Mouse (Mus musculus): ENCODE data around the gene Zfp184.

The Zfp184 gene

DNA sequence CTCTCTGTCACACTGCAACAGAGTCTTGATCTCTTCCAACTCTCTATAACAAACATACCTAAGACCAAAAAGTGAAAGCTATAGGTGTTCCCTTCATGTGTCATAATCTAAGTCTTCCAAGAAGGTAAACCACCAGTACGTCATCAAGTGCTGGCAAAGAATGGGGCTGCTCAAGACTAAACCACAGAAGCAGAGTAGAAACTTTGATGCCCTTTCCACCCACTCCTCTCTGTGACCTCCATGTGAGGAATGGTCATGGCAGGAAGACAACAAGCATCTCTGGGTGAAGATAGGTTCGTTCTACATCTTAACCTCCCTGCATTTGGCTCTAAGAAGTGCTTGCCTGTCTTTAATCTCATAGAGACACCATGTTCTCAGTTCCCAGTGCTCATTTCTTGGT, 39.6 kb downstream of the Zfp184 start:
- no peak for DNase-seq (ENCODE audit: low spot score in 2 of 2)

DNA sequence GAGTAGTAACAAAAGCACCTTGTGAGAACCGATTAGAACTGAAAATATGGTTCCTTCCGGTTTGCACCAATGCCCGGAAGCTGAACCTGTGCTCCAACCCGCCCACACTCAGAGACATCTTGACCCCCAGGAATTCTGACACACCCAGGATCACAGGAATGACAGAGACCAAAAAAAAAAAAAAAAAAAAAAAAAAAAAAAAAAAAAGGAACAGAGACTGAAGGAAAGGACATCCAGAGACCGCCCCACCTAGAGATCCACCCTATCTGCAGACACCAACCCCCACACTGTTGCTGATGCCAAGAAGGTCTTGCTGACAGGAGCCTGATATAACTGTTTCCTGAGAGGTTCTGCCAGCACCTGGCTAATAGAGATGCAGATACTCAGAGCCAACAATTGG, 47.7 kb downstream of the Zfp184 start:
- no peak for DNase-seq (ENCODE audit: low spot score in 2 of 2)

DNA sequence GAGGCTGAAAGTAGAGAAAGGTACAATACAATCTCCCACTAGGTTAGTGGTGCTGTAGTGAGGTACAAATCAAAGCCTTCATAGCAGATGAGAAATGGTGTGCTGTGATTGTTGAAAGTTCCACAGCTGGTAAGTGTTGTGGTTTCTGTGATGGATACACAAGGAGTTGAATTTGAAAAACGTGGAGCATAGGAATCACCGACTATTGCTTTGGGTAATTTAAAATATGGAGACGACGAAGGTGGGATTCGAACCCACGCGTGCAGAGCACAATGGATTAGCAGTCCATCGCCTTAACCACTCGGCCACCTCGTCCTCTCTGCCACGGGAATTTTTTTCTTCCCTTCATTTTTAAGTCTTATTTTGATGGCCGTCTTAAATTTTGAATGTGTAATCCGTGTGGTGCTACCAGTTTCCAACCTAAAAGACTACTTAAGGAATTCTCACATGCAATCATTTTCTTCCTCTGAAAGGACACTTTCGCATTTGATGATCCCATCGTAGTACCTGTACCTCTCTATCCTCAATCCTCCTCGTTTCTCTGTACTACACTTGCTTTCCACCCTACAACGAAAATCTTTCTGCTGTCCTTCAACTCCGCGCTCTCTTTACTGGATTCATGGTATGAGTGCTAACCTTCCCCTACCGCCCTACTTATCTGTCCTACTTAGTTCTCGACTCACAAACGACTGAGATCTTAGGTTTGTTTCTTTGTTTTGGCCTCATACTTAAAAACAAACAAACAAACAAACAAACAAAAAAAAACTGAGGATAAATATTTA, 49.3 kb downstream of the Zfp184 start:
- no peak for DNase-seq (ENCODE audit: low spot score in 2 of 2)

DNA sequence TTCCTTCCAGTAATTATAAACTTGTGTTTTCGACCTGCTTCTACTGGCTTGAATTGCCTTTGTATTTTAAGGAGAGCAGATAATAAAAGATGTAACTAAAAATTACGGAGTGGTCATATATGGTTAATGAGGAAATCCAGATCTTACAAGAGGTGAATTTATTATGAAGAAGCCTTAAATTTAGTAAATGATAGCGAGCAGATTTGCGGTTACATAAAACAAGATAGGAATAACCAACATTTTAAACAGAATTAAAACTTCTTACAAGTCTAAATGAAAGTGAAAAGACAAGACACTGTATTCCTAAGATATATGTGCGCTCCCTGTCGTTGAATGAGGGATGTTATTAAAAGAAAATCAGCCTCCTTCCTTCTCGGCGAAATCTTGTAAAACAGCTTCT, 50.0 kb downstream of the Zfp184 start:
- DNase-seq (ENCODE audit: low spot score in 2 of 2), result no peak

DNA sequence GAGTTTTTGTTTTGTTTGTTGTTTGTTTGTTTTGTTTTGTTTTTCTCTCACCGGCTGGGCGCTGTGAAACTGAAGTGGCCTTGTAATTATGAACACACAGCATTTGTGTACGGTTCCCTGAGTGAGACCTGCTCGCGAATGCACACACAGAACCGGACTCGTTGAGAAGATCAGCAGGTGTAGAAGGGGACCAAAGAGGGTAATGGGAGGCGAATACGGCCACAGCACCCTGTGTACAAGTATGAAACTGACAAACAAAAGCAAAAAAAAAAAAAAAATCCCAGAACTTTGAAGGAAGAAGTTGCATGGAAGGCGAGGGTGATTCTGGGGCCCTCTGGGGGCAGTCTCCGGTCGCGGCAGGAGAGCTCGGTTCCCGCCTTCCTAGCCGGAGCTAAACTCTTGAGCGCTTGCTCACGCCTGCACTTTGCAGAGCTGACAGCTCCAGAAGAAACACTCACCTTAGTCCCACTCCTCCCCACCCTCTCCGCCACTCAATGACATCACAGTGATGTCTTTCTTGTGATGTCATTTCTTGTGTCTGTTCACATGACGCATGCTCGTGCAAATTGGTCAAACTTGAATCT, 50.5 kb downstream of the Zfp184 start:
- no peak for DNase-seq (ENCODE audit: low spot score in 2 of 2)

DNA sequence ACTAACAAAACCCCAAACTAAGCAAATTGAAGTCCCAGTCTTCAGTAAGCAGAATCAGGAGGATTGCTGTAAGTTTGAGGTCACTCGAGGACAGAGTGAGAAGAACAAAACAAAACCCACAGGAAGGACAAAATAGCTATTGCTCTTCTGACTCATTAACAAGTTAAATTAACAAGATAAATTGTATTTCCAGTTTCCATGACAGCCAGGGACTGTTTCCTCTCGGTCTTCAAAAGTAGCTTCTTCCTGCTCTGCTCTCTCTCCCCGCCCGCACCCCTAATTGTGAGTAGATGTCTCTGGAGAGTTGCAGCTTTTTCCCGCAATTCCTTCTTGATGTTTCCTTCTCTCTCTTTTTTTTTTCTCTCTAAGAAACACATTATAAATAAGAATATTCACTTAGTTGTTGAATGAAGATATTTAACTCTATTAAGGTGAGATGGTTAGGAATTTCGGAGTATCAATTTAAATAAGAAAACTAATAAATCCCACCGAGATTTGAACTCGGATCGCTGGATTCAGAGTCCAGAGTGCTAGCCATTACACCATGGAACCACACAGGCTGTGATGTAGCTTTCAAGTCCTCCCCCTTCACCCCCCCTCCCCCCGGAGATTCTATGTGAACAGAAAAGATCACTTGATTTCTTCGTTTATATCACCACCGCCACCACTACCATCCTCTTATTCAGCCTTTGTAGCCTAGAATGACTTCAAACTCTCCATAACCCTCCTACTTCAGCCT, 51.4 kb downstream of the Zfp184 start:
- DNase-seq (ENCODE audit: low spot score in 2 of 2), result no peak

DNA sequence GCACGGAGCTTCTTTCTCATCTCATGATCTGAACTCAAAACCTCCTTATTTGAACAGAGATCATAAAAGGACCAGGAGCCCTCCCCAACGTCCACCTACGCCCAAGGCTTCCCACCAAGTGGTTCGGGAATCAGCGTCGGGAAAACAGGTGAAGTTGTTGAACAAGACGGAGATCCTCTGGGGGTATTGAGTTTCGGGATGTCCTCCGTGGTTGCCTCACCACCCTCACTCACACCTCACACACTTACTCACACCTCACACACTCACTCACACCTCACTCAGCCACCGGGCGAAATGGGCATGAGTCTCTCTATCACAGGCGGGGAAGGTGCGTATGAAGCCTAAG, 51.9 kb downstream of the Zfp184 start:
- no peak for DNase-seq (ENCODE audit: low spot score in 2 of 2)

DNA sequence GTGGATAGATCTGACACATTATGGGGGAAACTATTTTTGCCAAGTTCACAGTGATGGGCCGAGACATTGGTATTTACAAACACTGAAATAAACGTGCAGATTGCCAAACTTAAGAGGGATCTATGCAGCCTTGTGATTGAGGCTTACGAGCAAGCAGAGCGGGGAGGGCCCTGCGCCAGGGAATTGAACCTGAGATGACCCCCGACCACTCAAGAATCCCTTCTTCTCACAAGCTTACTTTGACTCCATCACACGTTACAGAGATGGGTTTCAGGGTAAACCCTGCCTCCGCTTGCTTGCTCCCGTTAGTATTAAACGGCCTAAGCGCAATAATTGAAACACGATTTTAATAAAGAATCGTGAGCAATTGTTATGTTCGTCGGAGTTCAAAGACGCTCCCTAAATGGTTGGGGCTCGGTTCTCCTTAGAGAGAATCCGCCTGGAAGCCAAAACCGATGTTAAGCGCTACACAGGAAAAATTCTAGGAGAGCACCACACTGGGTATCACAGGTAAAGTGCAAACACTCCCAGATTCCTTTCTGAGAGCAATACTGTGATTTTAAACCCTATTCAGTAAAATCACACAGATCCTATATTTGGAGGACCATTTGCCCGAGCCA, 52.4 kb downstream of the Zfp184 start:
- no peak for DNase-seq (ENCODE audit: low spot score in 2 of 2)

DNA sequence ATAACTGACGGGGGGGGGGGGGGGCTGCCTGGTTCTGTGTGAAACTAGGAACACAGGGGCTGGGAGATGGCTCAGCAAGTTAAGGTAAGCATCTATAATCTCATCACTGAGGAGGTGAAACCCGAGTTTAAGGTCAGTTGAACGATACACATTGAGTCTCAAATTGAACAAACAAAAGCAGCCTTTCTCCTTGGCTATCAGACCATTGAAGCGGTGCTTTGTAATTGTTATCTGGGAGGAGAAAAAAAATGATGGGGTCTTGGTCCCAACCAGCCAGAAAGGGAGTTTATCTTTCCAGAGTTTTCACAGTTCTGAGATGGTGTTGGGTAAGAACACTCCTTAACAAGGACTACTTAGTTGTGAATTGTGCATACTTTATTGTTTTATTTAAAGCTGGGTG, 52.9 kb downstream of the Zfp184 start:
- no peak for DNase-seq (ENCODE audit: low spot score in 2 of 2)

DNA sequence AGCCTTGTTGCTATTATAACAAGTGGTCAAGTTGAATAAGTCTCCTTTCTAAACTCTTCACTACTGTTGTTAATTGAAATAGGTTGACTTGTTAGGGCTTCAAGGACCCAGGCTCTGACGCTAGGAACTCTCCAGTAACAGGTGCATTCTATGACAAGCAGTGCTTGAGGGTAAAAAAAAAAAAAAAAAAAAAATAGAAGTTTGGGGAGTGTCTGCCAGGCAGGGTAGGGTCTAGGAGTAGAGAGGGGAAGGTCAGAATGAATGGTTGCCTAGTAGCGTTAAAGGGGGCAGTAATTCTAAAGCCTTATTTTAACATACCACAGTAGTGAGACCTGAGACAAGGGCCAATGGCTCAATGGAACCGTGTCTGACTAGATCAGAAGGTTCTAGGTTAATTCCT, 53.5 kb downstream of the Zfp184 start:
- no peak for DNase-seq (ENCODE audit: low spot score in 2 of 2)

DNA sequence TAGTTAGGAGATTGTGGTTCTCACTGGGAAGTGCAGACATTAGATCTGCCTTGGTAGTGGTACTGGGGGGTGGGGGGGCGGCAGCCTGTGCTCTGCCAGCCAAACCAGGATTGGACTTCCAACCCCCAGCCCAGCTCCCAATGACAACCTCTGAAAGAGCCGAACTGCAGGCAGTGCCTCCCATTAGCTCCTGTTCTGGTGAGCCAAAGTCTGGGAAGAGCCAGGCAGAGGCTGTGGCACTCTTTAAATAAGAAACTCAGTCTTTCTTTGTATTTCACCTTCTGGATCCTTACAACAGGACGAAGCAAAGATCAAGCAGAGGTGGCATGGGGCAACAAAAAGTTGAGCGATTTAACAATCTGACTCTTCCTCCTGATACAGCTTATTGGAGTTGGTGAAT, 54.3 kb downstream of the Zfp184 start:
- DNase-seq (ENCODE audit: low spot score in 2 of 2), result no peak

DNA sequence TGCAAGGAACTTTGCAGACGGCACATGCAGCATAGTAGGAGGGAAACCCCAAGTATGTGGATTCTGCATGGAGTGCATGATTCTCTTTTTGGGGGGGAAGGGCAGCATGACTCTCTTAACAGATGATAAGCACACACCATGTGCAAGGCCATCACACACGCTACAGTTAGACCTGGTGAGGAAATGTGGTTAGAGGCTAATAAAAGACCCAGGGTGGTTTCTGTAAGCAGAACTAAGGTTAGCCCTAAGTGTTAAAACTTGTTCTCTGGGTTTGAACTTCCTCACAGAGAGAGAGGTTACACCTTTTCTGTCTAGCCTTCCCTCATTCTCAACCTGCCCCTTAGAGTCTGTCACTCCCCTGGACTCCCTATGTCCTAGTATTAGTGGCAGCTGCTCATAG, 56.5 kb downstream of the Zfp184 start:
- DNase-seq (ENCODE audit: low spot score in 2 of 2), result no peak

DNA sequence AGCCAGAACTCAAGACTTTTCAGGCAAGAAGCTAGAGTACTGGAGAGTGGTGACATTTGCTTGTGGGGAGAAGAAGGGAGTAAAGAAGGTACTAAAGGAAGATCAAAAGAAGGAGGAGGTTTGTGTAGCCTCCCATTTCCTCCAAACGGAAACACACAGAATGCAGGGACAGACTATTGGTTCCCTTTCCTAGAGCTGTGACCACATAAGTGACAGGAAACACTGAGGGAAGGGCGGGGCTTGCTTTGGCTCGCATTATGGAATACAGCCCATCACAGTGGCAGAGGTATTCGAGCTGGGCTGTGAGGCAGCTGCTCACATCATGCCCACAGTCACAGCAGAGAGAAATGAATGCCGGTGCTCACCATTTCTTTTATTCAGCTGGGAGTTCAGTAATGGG, 56.9 kb downstream of the Zfp184 start:
- no peak for DNase-seq (ENCODE audit: low spot score in 2 of 2)

DNA sequence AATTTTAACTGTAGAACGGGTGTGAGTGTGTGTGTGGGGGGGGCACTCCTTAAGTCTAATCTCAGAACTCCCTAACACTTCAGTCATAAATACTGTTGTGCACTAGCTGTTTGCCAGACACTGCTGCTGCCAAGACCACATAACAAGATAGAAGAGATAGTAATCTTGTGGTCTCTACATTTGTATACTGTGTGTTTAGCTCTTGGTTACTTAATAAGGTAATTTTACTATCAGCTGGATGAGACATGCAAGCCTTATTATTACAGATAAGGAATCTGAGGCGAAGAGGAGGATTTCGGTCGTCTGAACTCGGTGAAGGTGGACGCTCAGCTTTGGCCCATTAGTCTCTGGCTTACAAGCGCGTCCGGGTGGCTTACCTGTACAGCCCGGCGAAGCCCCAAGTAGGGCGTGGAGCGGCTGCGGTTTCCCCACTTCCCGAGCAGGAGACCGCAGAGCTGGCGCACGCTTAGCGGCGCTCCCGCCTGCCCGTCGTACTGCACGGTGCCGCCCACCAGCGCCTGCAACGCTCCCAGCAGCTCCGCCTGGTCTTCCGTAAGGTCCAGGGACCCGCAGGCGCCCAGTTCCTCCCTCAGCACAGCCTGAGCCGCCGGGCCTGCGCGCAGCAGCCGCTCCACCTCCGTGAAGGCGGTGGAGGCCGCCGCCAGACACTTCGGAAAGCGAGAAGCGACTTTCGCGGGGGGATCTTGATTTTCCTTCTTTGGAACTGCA, 60.9 kb downstream of the Zfp184 start:
- no peak for DNase-seq (ENCODE audit: low spot score in 2 of 2)

DNA sequence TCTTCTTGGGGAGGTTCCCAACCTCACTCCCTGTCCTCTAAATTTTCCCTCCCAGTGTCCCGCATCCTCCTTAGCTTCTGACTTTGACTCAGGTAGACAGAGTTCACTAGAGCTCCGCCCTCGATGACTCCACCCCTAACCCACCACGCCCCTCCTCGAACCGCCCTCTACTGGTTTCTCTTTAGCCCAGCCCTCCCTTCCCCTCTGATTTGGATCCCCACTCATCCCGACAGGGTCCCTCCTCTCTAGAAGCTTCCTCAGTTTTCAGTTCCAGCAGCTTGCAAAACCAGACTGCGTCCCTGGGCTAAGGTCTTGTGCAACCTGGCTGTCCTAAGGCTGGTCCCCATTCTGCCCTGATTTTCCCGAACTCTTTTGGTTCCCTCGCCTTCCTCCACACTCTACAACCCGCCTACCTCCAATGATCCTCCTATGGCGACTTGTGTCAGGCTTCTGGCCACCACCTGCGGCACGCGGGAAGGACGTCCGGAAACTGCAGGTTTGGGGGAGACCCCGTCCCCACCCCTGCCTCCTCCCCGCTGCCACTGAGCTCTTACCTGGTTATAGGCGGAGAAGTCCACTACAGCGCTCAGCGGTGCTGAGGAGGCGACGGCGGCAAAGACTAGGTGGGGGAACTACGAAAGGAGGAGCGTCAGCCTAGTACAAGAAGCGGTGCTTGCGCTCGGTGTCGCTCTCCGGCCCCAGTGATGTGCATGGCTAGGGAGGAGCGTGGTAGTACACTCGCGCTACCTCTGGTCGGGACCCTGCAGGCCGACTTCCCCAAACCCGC, 61.6 kb downstream of the Zfp184 start:
- DNase-seq (ENCODE audit: low spot score in 2 of 2), result no peak

DNA sequence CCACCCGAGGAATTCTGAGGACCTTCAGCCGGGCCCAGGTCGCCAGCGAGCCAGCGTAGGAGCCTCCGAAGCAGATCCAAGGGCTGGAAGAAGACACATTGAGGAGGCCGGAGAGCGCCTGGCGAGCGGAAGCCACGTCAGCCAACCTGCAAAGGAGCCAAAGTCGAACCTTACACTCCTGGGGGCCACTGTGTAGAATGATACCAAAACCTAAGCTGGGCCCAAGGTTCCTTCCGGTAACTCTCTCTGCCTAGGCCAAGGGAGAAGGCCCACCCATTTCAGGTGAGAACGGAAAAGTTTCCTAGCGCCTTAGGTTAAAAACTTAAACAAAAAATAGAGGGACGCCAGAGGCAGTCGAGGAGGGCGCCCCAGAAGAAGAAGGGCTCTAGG, 62.2 kb downstream of the Zfp184 start:
- no peak for DNase-seq (ENCODE audit: low spot score in 2 of 2)

DNA sequence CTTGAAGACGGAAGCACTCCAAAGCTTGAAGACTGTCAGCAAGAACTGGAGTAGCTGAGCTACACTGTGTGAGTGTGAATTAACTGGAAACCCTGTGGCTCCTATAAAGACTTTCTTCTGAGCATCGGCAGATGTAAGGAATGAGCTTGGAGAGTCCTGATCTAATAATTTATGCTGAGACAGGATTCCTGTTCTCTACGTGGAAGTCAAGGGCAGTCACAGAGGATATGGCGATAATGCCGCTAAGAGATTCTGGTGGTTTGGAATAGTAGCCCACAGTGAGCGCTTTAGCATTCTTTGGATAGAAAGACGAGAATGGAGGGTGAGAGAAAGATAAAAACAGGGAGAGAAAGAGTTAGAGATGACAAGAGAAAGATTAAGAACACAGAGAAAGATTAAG, 63.0 kb downstream of the Zfp184 start:
- no peak for DNase-seq (ENCODE audit: low spot score in 2 of 2)

DNA sequence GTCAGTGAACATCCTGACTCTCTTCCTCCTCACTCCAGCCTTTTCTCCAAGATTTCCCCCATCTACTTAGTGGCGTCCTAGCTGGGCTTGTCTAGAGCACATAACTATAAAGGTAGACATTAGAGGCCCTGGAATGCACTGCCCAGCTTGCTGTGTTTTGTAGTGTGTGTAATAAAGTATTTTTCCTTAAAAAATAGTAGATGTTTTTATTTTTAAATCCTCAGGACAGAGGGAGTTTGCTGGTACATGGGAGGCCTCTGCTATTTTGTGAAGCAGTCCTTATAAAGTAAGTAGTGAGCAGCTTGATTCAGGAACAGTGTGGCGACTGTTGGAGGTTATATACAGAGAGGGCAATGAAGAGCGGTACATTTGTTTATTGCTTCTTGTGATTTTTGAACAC, 63.8 kb downstream of the Zfp184 start:
- no peak for DNase-seq (ENCODE audit: low spot score in 2 of 2)

DNA sequence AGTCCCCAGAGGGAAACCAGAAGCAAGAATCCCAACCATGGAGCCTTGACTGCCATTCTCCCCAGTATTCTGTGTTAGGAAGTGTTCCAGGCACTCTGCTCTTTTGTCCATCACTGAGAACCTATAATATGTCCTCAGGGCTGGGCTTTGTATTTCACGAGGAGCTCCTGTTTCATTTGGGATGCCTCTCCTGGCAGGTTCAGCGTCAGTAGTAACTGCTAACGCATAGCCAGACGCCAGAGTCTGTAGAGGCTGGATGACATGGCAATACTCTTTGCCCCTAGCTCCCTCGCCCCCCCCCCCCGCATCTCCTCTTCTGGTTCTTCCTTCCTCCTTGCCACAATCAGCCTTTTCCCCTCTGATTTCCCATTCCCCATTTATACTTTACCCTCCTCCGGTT, 64.7 kb downstream of the Zfp184 start, which contains the start of gene Prss16:
Prss16 (minus strand) TSS at position 101 of the 400 bp plus-strand sequence.
- no peak for DNase-seq (ENCODE audit: low spot score in 2 of 2)
